Mouse (Mus musculus) hindbrain, embryonic 14.5 days (tissue): ENCODE data around the gene Psen2. TPM values are rescaled to one million over a fixed set of nuclear protein-coding genes. Genes with fewer than 3 reads are reported as not detected.

Experiments
- ATAC-seq: fragments of 200-750 bp; cut with Nextera tagmentation; 2 replicates; pipeline ENCODE4 v1.8.0; 2017; ENCODE audit warnings: moderate number of reproducible peaks, mild to moderate bottlenecking, moderate TSS enrichment, moderate library complexity; ENCODE audit not compliant: low FRiP score
- DNase-seq: peaks from one replicate; pipeline ENCODE4 v3.0.0-alpha.2; 2015; ENCODE audit warnings: low spot score
- H3K27ac ChIP-seq: fragments of 300-500 bp; sonication (generic); 2 replicates; pipeline ENCODE4 v1.5.1; 2014; ENCODE audit warnings: mild to moderate bottlenecking, moderate library complexity
- H3K27me3 ChIP-seq: fragments of 300-500 bp; sonication (generic); 2 replicates; pipeline ENCODE4 v1.6.1; 2014; ENCODE audit warnings: mild to moderate bottlenecking, low read length, mixed read lengths; ENCODE audit not compliant: control insufficient read depth, insufficient read depth
- H3K36me3 ChIP-seq: fragments of 300-500 bp; sonication (generic); replicated peaks from 2 replicates; pipeline ENCODE4 v1.6.1; 2014; ENCODE audit not compliant: control insufficient read depth, insufficient read depth
- H3K4me1 ChIP-seq: fragments of 300-500 bp; sonication (generic); replicated peaks from 2 replicates; pipeline ENCODE4 v1.6.1; 2014; ENCODE audit warnings: antibody characterized with exemption, low read length, mixed read lengths; ENCODE audit not compliant: control insufficient read depth, insufficient read depth
- H3K4me2 ChIP-seq: fragments of 300-500 bp; sonication (generic); replicated peaks from 2 replicates; pipeline ENCODE4 v1.6.1; 2014; ENCODE audit warnings: mild to moderate bottlenecking, moderate library complexity
- H3K4me3 ChIP-seq: fragments of 300-500 bp; sonication (generic); replicated peaks from 2 replicates; pipeline ENCODE4 v1.5.1; 2014; ENCODE audit warnings: mild to moderate bottlenecking, low read length
- H3K9ac ChIP-seq: fragments of 300-500 bp; sonication (generic); 2 replicates; pipeline ENCODE4 v1.6.1; 2014
- H3K9me3 ChIP-seq: fragments of 300-500 bp; sonication (generic); 2 replicates; pipeline ENCODE4 v1.6.1; 2016; ENCODE audit warnings: low read length; ENCODE audit not compliant: control insufficient read depth
- WGBS: fragments of 180-500 bp; shearing (Covaris S2); extraction: QIAGEN DNeasy Blood & Tissue Kit; methylation state at CpG from one replicate; pipeline ENCODE4 v1.1.7; 2014; 5-methylcytosine and 5-hydroxymethylcytosine counted together
- polyA plus RNA-seq: library from polyadenylated mRNA; unstranded; fragments of >200 nt; fragmentation: Nextera tagmentation; extraction: Ambion mirVana; gene quantifications from 2 replicates; pipeline ENCODE4 v1.2.1, GENCODE M21; 2014

The Psen2 gene
- polyA plus RNA-seq, 1 experiment from 2014 or later = 16.5 TPM

DNA sequence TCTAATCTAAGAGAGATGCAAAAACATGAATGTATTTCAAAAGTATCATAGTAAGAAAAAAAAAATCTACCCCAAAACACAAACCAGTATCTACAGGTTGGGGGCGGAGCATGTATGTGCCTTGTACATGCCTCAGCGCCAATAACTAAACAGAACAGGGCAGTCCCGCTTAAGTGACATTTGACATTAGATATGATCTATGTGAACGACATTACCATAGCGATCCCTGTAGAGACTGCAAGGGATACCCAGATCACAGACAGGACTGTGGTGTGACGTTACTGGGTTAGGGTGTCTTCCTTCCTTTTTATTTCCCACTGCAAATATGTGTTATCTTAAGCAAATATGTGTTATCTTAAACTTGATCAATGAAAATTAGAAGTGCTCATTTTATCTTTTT lies 1.2 kb upstream of the Psen2 start:
- DNase-seq (no peak), ATAC-seq (no peak)
- Histone ChIP-seq H3K4me3 (no peak overlapping the region), H3K4me1 (no peaks in the 10 kb centered on the region), H3K4me2 (no peak overlapping the region), H3K9ac (no peak overlapping the region), H3K36me3 (no peaks in the 10 kb centered on the region), H3K9me3 (no peaks in the 10 kb centered on the region), H3K27me3 (no peaks in the 10 kb centered on the region), H3K27ac (no peak overlapping the region)
- WGBS = 85% methylated on average over 6 of the region's 6 CpGs

- no peaks in the 10 kb centered on the region for H3K4me1 ChIP-seq
- ATAC-seq = no peak
- WGBS = 82% methylated on average over 8 of the region's 8 CpGs
Measured at GRCm38 (mm10) chr1:180261857-180262570, 1.2 kb downstream of the Psen2 start.

GRCm38 (mm10) chr1:180261415-180261814 lies 1.8 kb downstream of the Psen2 start:
- no peak overlapping the region for H3K4me2 ChIP-seq
- no peaks in the 10 kb centered on the region for H3K4me1 ChIP-seq
- ATAC-seq (no peak), DNase-seq (no peak)
- no peaks in the 10 kb centered on the region for H3K27me3 ChIP-seq
- H3K9ac ChIP-seq = no peak overlapping the region
- H3K36me3 ChIP-seq = no peaks in the 10 kb centered on the region
- no peaks in the 10 kb centered on the region for H3K9me3 ChIP-seq
- no peak overlapping the region for H3K27ac ChIP-seq
- WGBS = 79% methylated on average over 3 of the region's 3 CpGs
- no peak overlapping the region for H3K4me3 ChIP-seq

More at GRCm38 (mm10) chr1:180261857-180262570, 1.2 kb downstream of the Psen2 start:
- Histone ChIP-seq H3K4me2 (no peak overlapping the region), H3K9ac (no peak overlapping the region), H3K4me3 (no peak overlapping the region), H3K36me3 (no peaks in the 10 kb centered on the region), H3K27me3 (no peaks in the 10 kb centered on the region), H3K9me3 (no peaks in the 10 kb centered on the region), H3K27ac (no peak overlapping the region)
- DNase-seq = no peak

DNA sequence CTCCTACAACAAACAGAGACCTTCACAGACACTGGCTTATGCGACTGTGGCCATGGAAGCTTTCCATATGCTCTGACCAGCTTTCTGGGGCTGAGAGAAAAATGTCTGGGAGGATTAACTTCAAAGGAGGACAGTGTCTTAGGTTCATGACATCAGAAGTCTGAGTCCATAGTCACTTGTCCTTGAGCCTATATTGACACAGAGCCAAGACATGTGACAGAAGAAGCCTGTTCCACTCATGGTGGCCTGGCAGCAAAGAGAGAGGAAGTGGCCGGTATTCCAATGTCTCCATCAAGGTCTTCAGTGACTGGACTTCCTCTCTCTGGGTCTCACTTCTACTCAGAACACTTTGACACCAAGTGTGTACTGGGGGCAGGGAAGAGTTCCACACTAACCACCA lies 2.4 kb downstream of the Psen2 start:
- Histone ChIP-seq H3K27ac (no peak overlapping the region), H3K4me2 (no peak overlapping the region), H3K27me3 (no peaks in the 10 kb centered on the region), H3K9ac (no peak overlapping the region), H3K4me3 (no peak overlapping the region), H3K36me3 (no peaks in the 10 kb centered on the region), H3K9me3 (no peaks in the 10 kb centered on the region), H3K4me1 (no peaks in the 10 kb centered on the region)
- WGBS = 91% methylated on average over 2 of the region's 2 CpGs
- DNase-seq (no peak), ATAC-seq (no peak)

GRCm38 (mm10) chr1:180259753-180260152 lies 3.5 kb downstream of the Psen2 start:
- Histone ChIP-seq H3K4me1 (peaks cover 10% of the 10 kb centered on the region), H3K27ac (no peak overlapping the region), H3K4me3 (no peak overlapping the region), H3K36me3 (no peaks in the 10 kb centered on the region), H3K4me2 (no peak overlapping the region), H3K9ac (no peak overlapping the region), H3K27me3 (no peaks in the 10 kb centered on the region), H3K9me3 (no peaks in the 10 kb centered on the region)
- DNase-seq = no peak
- WGBS = 87% methylated on average over 2 of the region's 2 CpGs
- ATAC-seq = no peak

GRCm38 (mm10) chr1:180257446-180257845 lies 5.8 kb downstream of the Psen2 start:
- no peak overlapping the region for H3K4me3 ChIP-seq
- no peaks in the 10 kb centered on the region for H3K36me3 ChIP-seq
- peaks cover 11% of the 10 kb centered on the region for H3K4me1 ChIP-seq
- 0 out of 2 replicates have a peak, but pooled peaks cover 4% of the 10 kb centered on the region for H3K27me3 ChIP-seq
- ATAC-seq = no peak
- H3K4me2 ChIP-seq = no peak overlapping the region
- H3K9me3 ChIP-seq = no peaks in the 10 kb centered on the region
- no peak overlapping the region for H3K27ac ChIP-seq
- DNase-seq = no peak
- 91% methylated on average over 6 of the region's 6 CpGs for WGBS
- H3K9ac ChIP-seq = no peak overlapping the region

DNA sequence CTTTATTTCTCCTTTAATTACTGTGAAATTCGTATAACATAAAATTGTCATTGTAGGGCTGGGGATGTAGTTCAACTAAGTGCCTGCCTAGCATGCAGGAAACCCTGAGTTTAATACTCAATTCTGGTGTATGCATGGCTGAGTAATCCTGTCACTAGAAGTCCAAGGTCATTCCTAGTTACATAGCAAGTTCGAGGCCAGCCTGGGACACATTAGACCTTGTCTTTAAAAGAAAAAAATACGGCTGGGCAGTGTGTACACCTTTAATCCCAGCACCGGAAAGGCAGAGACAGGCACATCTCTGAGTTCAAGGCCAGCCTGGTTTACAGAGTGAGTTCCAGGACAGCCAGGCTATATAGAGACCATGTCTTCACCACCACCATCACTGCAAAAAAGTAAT lies 6.4 kb downstream of the Psen2 start:
- Histone ChIP-seq H3K9me3 (no peaks in the 10 kb centered on the region), H3K9ac (peak overlapping the region; percentile 87), H3K27me3 (0 out of 2 replicates have a peak, but pooled peaks cover 4% of the 10 kb centered on the region), H3K27ac (0 out of 2 replicates have a peak overlapping the region, but pooled peaks have one; percentile 80), H3K36me3 (no peaks in the 10 kb centered on the region), H3K4me1 (peaks cover 11% of the 10 kb centered on the region), H3K4me2 (peak overlapping the region; percentile 76), H3K4me3 (peak overlapping the region; percentile 77)
- WGBS = 63% methylated on average over 4 of the region's 4 CpGs
- DNase-seq = no peak
- no peak for ATAC-seq

GRCm38 (mm10) chr1:180256138-180256674 lies 7.0 kb downstream of the Psen2 start:
- Histone ChIP-seq H3K4me3 (peak overlapping the region; percentile 77), H3K4me1 (peaks cover 11% of the 10 kb centered on the region), H3K27ac (peak overlapping the region; percentile 80), H3K9me3 (no peaks in the 10 kb centered on the region), H3K4me2 (peak overlapping the region; percentile 76), H3K36me3 (no peaks in the 10 kb centered on the region), H3K9ac (peak overlapping the region; percentile 87), H3K27me3 (0 out of 2 replicates have a peak, but pooled peaks cover 4% of the 10 kb centered on the region)
- under 1% methylated on average over 38 of the region's 39 CpGs for WGBS
- DNase-seq = peak; percentile 91
- ATAC-seq = peak; percentile 93

DNA sequence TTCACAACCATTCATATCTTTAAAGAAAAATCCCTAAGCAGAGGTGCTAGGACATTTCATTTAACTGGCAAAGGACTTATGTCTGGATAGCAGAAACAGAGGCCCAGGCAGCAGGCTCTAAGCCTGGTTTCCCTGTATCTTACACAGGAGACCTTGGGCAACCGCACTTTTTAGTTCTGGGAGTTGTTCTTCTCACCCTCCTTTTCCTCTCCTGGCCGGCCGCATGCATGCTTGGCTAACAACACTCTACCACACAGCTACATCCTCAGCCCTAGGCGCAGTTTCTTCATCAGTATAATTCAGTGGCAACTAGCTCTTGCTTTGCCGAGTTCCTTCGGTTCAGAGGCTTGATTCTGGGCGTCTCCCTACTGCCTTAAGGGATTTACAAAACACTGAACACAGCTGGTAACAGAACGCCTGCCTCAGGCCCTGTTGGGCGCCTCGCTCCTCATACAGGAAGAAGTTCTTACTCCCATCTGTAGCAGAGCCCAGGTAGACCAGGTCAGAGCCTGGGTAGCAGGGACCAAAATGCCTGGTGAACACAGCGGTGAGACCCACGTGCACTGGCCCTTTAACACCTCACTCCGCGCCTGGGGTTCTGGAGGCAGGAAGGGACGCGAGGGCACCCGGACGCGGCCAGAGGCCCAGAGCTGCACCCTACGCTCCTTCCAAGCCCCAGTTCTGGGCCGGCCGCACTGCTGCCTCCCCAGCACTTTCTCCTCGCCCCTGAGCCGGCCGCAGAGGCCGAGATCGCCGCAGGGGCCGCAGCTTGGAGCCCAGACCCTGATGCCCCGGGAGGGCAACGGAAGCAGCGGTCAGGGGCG lies 7.7 kb downstream of the Psen2 start:
- peak overlapping the region; percentile 76 for H3K4me2 ChIP-seq
- peaks cover 11% of the 10 kb centered on the region for H3K4me1 ChIP-seq
- peak overlapping the region; percentile 80 for H3K27ac ChIP-seq
- peak overlapping the region; percentile 87 for H3K9ac ChIP-seq
- ATAC-seq (peak; percentile 61), DNase-seq (no peak)
- H3K36me3 ChIP-seq = no peaks in the 10 kb centered on the region
- 0 out of 2 replicates have a peak, but pooled peaks cover 4% of the 10 kb centered on the region for H3K27me3 ChIP-seq
- H3K4me3 ChIP-seq = peak overlapping the region; percentile 77
- no peaks in the 10 kb centered on the region for H3K9me3 ChIP-seq
- WGBS = 3% methylated on average over 33 of the region's 33 CpGs
